Mouse (Mus musculus) lung, embryonic 14.5 days (tissue): Measurements from ENCODE around the gene Gm3402. TPM values are rescaled to one million over a fixed set of nuclear protein-coding genes. Genes with fewer than 3 reads are reported as not detected.
"Not testable (repeated sequence)": the region's sequence is repeated elsewhere in the genome, so short reads cannot be mapped to it uniquely, and the experiment has no call there.

Experiments
- ATAC-seq: fragments of 200-750 bp; cut with Nextera tagmentation; 2 replicates; pipeline ENCODE4 v1.8.0; 2017; ENCODE audit warnings: mild to moderate bottlenecking, moderate TSS enrichment, moderate library complexity; ENCODE audit not compliant: insufficient read depth
- DNase-seq: peaks from one replicate; pipeline ENCODE4 v3.0.0-alpha.2; 2015
- H3K27ac ChIP-seq: fragments of 300-500 bp; sonication (generic); 2 replicates; pipeline ENCODE4 v1.5.1; 2014; ENCODE audit warnings: low read depth, mild to moderate bottlenecking, moderate library complexity
- H3K27me3 ChIP-seq: fragments of 300-500 bp; sonication (generic); 2 replicates; pipeline ENCODE4 v1.6.1; 2014; ENCODE audit warnings: low read length, control low read depth; ENCODE audit not compliant: insufficient read depth
- H3K36me3 ChIP-seq: fragments of 300-500 bp; sonication (generic); 2 replicates; pipeline ENCODE4 v1.6.1; 2014; ENCODE audit warnings: control low read depth; ENCODE audit not compliant: insufficient read depth
- H3K4me1 ChIP-seq: fragments of 300-500 bp; sonication (generic); 2 replicates; pipeline ENCODE4 v1.6.1; 2014; ENCODE audit warnings: antibody characterized with exemption, control low read depth; ENCODE audit not compliant: insufficient read depth
- H3K4me2 ChIP-seq: fragments of 300-500 bp; sonication (generic); 2 replicates; pipeline ENCODE4 v1.6.1; 2014; ENCODE audit warnings: mild to moderate bottlenecking
- H3K4me3 ChIP-seq: fragments of 300-500 bp; sonication (generic); 2 replicates; pipeline ENCODE4 v1.5.1; 2014; ENCODE audit warnings: low read depth, low read length
- H3K9ac ChIP-seq: fragments of 300-500 bp; sonication (generic); 2 replicates; pipeline ENCODE4 v1.6.1; 2014
- H3K9me3 ChIP-seq: fragments of 300-500 bp; sonication (generic); 2 replicates; pipeline ENCODE4 v1.6.1; 2016; ENCODE audit warnings: low read depth, low read length, control low read depth
- CTCF ChIP-seq: IDR thresholded peaks from 2 replicates; pipeline ENCODE4 v1.5.1; 2016; ENCODE audit warnings: antibody characterized with exemption, low read depth
- WGBS: fragments of 180-500 bp; shearing (Covaris S2); extraction: QIAGEN DNeasy Blood & Tissue Kit; methylation state at CpG from one replicate; pipeline ENCODE4 v1.1.7; 2014; 5-methylcytosine and 5-hydroxymethylcytosine counted together
- polyA plus RNA-seq: library from polyadenylated mRNA; unstranded; fragments of >200 nt; fragmentation: Nextera tagmentation; extraction: Ambion mirVana; gene quantifications from 2 replicates; pipeline ENCODE4 v1.2.1, GENCODE M21; 2014

Gm3402 gene
- polyA plus RNA-seq = not detected in 2 replicates

- not testable (repeated sequence) for H3K27me3 ChIP-seq, H3K9ac ChIP-seq, H3K4me3 ChIP-seq, H3K9me3 ChIP-seq, H3K27ac ChIP-seq, H3K36me3 ChIP-seq, H3K4me1 ChIP-seq, H3K4me2 ChIP-seq, ATAC-seq, DNase-seq
- WGBS = no CpG with 5 or more reads among the region's 5 CpGs
Observed at GRCm38 (mm10) chr5:146513823-146514222, at the start of gene Gm3402. Gene Gm3402 (plus strand): TSS chr5:146514123.

DNA sequence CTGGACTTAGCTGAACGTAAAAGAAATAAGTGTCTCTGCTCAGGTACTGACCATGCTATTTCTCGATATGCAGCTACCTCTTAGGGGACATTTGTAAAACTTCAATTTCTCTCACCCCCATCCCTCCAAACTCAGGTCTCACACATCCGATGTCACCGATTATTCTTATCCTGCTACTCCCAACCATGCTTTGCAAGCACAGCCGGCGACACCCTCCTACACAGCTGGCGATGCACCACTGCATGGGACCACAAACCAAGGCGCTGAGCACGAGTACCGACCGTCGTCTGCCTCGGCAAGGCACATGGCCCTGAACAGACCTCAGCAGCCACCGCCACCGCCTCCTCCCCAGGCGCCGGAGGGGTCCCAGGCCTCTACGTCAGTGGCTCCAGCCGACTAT lies 47.3 kb upstream of the Gm3402 start:
- 90% methylated on average over 19 of the region's 19 CpGs for WGBS
- H3K27ac ChIP-seq = no peak overlapping the region
- H3K4me2 ChIP-seq = no peak overlapping the region
- no peak overlapping the region for H3K9ac ChIP-seq
- ATAC-seq (no peak), DNase-seq (no peak)
- no peaks in the 10 kb centered on the region for H3K9me3 ChIP-seq
- no peaks in the 10 kb centered on the region for H3K36me3 ChIP-seq
- no peak for TF ChIP-seq CTCF
- H3K27me3 ChIP-seq = no peaks in the 10 kb centered on the region
- H3K4me1 ChIP-seq = no peaks in the 10 kb centered on the region
- no peak overlapping the region for H3K4me3 ChIP-seq

- no peak for TF ChIP-seq CTCF
- H3K9ac ChIP-seq = no peak overlapping the region
- no peak for ATAC-seq
- no peak for DNase-seq
- no peaks in the 10 kb centered on the region for H3K27me3 ChIP-seq
- WGBS = 89% methylated on average over 9 of the region's 9 CpGs
- H3K36me3 ChIP-seq = no peaks in the 10 kb centered on the region
- no peaks in the 10 kb centered on the region for H3K9me3 ChIP-seq
- no peak overlapping the region for H3K4me3 ChIP-seq
- H3K4me1 ChIP-seq = no peaks in the 10 kb centered on the region
- H3K27ac ChIP-seq = no peak overlapping the region
- no peak overlapping the region for H3K4me2 ChIP-seq
Observed at GRCm38 (mm10) chr5:146468311-146468710, 45.6 kb upstream of the Gm3402 start.

- no peak for TF ChIP-seq CTCF
- WGBS = 83% methylated on average over 9 of the region's 9 CpGs
- Histone ChIP-seq H3K4me3 (no peak overlapping the region), H3K4me2 (no peak overlapping the region), H3K36me3 (no peaks in the 10 kb centered on the region), H3K9ac (no peak overlapping the region), H3K27ac (no peak overlapping the region), H3K4me1 (no peaks in the 10 kb centered on the region), H3K27me3 (no peaks in the 10 kb centered on the region), H3K9me3 (no peaks in the 10 kb centered on the region)
- no peak for DNase-seq
- no peak for ATAC-seq
Observed at GRCm38 (mm10) chr5:146470821-146471220, 43.1 kb upstream of the Gm3402 start.

- WGBS = 67% methylated on average over 5 of the region's 5 CpGs
- Histone ChIP-seq H3K27me3 (no peaks in the 10 kb centered on the region), H3K36me3 (no peaks in the 10 kb centered on the region), H3K4me1 (no peaks in the 10 kb centered on the region), H3K4me3 (no peak overlapping the region), H3K9me3 (no peaks in the 10 kb centered on the region), H3K4me2 (no peak overlapping the region), H3K9ac (no peak overlapping the region), H3K27ac (no peak overlapping the region)
- no peak for ATAC-seq
- no peak for DNase-seq
- no peak for TF ChIP-seq CTCF
Observed at GRCm38 (mm10) chr5:146471311-146471710, 42.6 kb upstream of the Gm3402 start.

DNA sequence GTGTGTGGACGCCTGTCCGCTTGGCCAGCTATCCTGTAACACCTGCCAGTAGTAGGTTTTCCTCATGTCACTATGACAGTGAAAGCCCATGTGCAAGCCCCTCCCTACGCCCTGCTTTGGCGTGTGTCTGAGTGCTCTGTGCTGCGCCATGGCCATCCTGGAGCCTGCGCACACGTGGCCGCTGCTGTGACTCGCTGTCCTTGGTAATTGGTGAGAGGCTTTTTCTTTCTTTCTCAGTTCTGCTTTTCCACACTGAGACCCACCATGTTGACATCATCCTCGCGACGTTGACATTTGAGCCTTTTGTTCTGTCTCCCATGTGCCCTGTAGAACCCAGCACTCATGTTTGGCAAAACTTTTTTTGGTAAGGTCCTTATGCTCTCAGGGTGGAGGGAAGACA lies 42.1 kb upstream of the Gm3402 start:
- TF ChIP-seq CTCF = no peak
- H3K4me1 ChIP-seq = no peaks in the 10 kb centered on the region
- no peak overlapping the region for H3K9ac ChIP-seq

DNA sequence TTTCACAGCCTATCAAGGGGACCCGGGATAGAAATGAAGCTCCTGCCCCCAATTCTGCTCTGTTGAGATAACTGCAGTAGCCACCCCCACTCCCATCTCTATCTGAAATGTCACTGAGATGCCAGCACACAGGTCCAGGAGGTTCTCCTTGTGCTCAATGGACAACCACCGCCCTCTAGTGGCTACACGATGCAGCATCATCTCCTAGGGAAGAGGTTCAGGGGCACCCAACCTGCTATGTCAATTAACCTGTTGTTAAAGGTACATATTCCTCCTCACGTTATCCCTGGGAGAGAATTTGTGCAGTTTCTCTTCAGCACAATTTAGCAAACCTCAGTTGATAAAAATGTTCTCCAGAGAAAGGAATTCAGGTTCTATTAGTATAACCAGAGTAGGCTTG lies 34.4 kb upstream of the Gm3402 start:
- TF ChIP-seq CTCF = peak; percentile 67
- not testable (repeated sequence) for H3K4me1 ChIP-seq, H3K27ac ChIP-seq, H3K9me3 ChIP-seq, H3K4me3 ChIP-seq, H3K9ac ChIP-seq, DNase-seq, H3K36me3 ChIP-seq, H3K4me2 ChIP-seq, H3K27me3 ChIP-seq, ATAC-seq
- WGBS = 5% methylated on average over 4 of the region's 4 CpGs

More for the DNA sequence above, 42.1 kb upstream of the Gm3402 start:
- H3K4me2 ChIP-seq = no peak overlapping the region
- H3K9me3 ChIP-seq = no peaks in the 10 kb centered on the region
- no peak for DNase-seq
- no peaks in the 10 kb centered on the region for H3K27me3 ChIP-seq
- H3K27ac ChIP-seq = no peak overlapping the region
- H3K4me3 ChIP-seq = no peak overlapping the region
- ATAC-seq = no peak
- 88% methylated on average over 12 of the region's 12 CpGs for WGBS
- no peaks in the 10 kb centered on the region for H3K36me3 ChIP-seq

- ATAC-seq, H3K36me3 ChIP-seq: not testable (repeated sequence)
- WGBS = no CpG with 5 or more reads among the region's 3 CpGs
Observed at GRCm38 (mm10) chr5:146481665-146482064, 32.3 kb upstream of the Gm3402 start, which contains the start of gene Gm6408. Gene Gm6408 (plus strand): TSS chr5:146481965.

More at GRCm38 (mm10) chr5:146481665-146482064, 32.3 kb upstream of the Gm3402 start, which contains the start of gene Gm6408:
- not testable (repeated sequence) for H3K9ac ChIP-seq, H3K27me3 ChIP-seq, H3K27ac ChIP-seq, H3K4me1 ChIP-seq, H3K4me3 ChIP-seq, H3K9me3 ChIP-seq, H3K4me2 ChIP-seq, DNase-seq
